Mouse (Mus musculus) neural tube, embryonic 13.5 days (tissue): ENCODE measurements around the gene Ap5z1. TPM values are rescaled to one million over a fixed set of nuclear protein-coding genes. Genes with fewer than 3 reads are reported as not detected.

Source experiments
- ATAC-seq: fragments of 200-750 bp; cut with Nextera tagmentation; 2 replicates; pipeline ENCODE4 v1.8.0; 2017; ENCODE audit warnings: low read depth, mild to moderate bottlenecking, moderate TSS enrichment, moderate library complexity
- H3K27ac ChIP-seq: fragments of 300-500 bp; sonication (generic); replicated peaks from 2 replicates; pipeline ENCODE4 v1.5.1; 2015; ENCODE audit warnings: moderate library complexity, mild to moderate bottlenecking, inconsistent platforms
- H3K27me3 ChIP-seq: fragments of 300-500 bp; sonication (generic); 2 replicates; pipeline ENCODE4 v1.6.1; 2015; ENCODE audit warnings: mild to moderate bottlenecking, inconsistent platforms
- H3K36me3 ChIP-seq: fragments of 300-500 bp; sonication (generic); 2 replicates; pipeline ENCODE4 v1.6.1; 2015; ENCODE audit warnings: mild to moderate bottlenecking, inconsistent platforms
- H3K4me1 ChIP-seq: fragments of 300-500 bp; sonication (generic); replicated peaks from 2 replicates; pipeline ENCODE4 v1.6.1; 2015; ENCODE audit warnings: inconsistent platforms
- H3K4me2 ChIP-seq: fragments of 300-500 bp; sonication (generic); 2 replicates; pipeline ENCODE4 v1.6.1; 2015; ENCODE audit warnings: inconsistent platforms, mild to moderate bottlenecking, moderate library complexity
- H3K4me3 ChIP-seq: fragments of 300-500 bp; sonication (generic); 2 replicates; pipeline ENCODE4 v1.5.1; 2015; ENCODE audit warnings: mild to moderate bottlenecking, inconsistent platforms
- H3K9ac ChIP-seq: fragments of 300-500 bp; sonication (generic); 2 replicates; pipeline ENCODE4 v1.6.1; 2015; ENCODE audit warnings: moderate library complexity, mild to moderate bottlenecking, inconsistent platforms
- H3K9me3 ChIP-seq: fragments of 300-500 bp; sonication (generic); 2 replicates; pipeline ENCODE4 v1.6.1; 2016; ENCODE audit warnings: inconsistent platforms
- WGBS: fragments of 180-500 bp; shearing (Covaris S2); methylation state at CpG from one replicate; pipeline ENCODE4 v1.1.7; 2015; 5-methylcytosine and 5-hydroxymethylcytosine counted together
- polyA plus RNA-seq: library from polyadenylated mRNA; unstranded; fragments of >200 nt; fragmentation: Nextera tagmentation; extraction: Ambion mirVana; gene quantifications from 2 replicates; pipeline ENCODE4 v1.2.1, GENCODE M21; 2015

Gene Ap5z1
- 10.9 and 14.1 TPM in 2 replicates for polyA plus RNA-seq

GRCm38 (mm10) chr5:142463461-142464454 is at the start of gene Ap5z1:
TSS of gene Ap5z1 (plus strand) at chr5:142463944.
- Histone ChIP-seq H3K36me3 (peaks cover 35% of the 10 kb centered on the region), H3K4me3 (peak within 1 kb of the TSS; percentile 69), H3K9me3 (no peaks in the 10 kb centered on the region), H3K27ac (peak within 1 kb of the TSS; percentile 91), H3K4me2 (peak within 1 kb of the TSS; percentile 95), H3K27me3 (no peaks in the 10 kb centered on the region), H3K4me1 (peaks cover 16% of the 10 kb centered on the region), H3K9ac (peak within 1 kb of the TSS; percentile 79)
- 2% methylated on average over 60 of the region's 60 CpGs for WGBS
- ATAC-seq, result peak; percentile 88

- peaks cover 50% of the 10 kb centered on the region for H3K4me1 ChIP-seq
- no peak; the same call in 1 of the 2 replicates for ATAC-seq
- peaks cover 19% of the 10 kb centered on the region for H3K36me3 ChIP-seq
- no peak overlapping the region for H3K4me3 ChIP-seq
- H3K27ac ChIP-seq, result no peak overlapping the region
- H3K27me3 ChIP-seq, result peaks cover 4% of the 10 kb centered on the region; the same call in 1 of the 2 replicates
- H3K4me2 ChIP-seq, result no peak overlapping the region
- no peaks in the 10 kb centered on the region for H3K9me3 ChIP-seq
- 16% methylated on average over 6 of the region's 6 CpGs for WGBS
- no peak overlapping the region for H3K9ac ChIP-seq
These were observed 48.3 kb upstream of the Ap5z1 start for GRCm38 (mm10) chr5:142415401-142415800.

GRCm38 (mm10) chr5:142416070-142416775 is 47.5 kb upstream of the Ap5z1 start:
- peaks cover 43% of the 10 kb centered on the region for H3K4me1 ChIP-seq
- WGBS, result 35% methylated on average over 14 of the region's 14 CpGs
- peak overlapping the region; percentile 43 for H3K27ac ChIP-seq
- no peak overlapping the region for H3K4me2 ChIP-seq
- peaks cover 4% of the 10 kb centered on the region; the same call in 1 of the 2 replicates for H3K27me3 ChIP-seq
- no peak overlapping the region for H3K4me3 ChIP-seq
- ATAC-seq, result no peak
- peaks cover 25% of the 10 kb centered on the region for H3K36me3 ChIP-seq
- no peaks in the 10 kb centered on the region for H3K9me3 ChIP-seq
- no peak overlapping the region for H3K9ac ChIP-seq

- Histone ChIP-seq H3K27me3 (peaks cover 4% of the 10 kb centered on the region; the same call in 1 of the 2 replicates), H3K36me3 (peaks cover 21% of the 10 kb centered on the region), H3K4me3 (no peak overlapping the region), H3K9ac (no peak overlapping the region), H3K4me1 (peaks cover 45% of the 10 kb centered on the region), H3K27ac (no peak overlapping the region), H3K9me3 (no peaks in the 10 kb centered on the region), H3K4me2 (no peak overlapping the region)
- 85% methylated on average over 3 of the region's 3 CpGs for WGBS
- ATAC-seq, result no peak
These were observed 46.6 kb upstream of the Ap5z1 start for GRCm38 (mm10) chr5:142417104-142417503.

DNA sequence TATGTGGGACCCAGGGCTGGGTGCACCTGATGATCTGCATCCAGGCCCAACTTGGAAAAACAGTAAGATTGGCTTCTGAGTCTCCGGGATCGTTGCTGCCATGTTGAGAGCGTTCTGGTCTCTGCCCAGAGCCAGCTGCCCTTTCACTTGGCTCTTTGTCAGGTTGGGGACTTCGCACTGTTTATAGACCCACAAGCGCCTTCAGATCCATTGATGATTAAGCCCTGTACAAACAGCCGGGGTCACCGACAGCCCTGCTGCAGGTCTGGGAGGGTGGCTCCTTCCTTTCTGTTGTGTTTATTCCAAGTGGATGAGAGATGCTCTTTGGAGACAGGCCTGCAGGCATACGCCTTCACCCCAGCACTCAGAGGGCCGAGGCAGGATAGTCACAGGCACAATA is 45.9 kb upstream of the Ap5z1 start:
- peaks cover 16% of the 10 kb centered on the region for H3K36me3 ChIP-seq
- H3K4me1 ChIP-seq, result peaks cover 47% of the 10 kb centered on the region
- no peak overlapping the region for H3K9ac ChIP-seq
- 75% methylated on average over 9 of the region's 9 CpGs for WGBS
- no peak overlapping the region for H3K4me3 ChIP-seq
- no peak for ATAC-seq
- no peak overlapping the region for H3K27ac ChIP-seq
- no peaks in the 10 kb centered on the region for H3K9me3 ChIP-seq
- peaks cover under 1% of the 10 kb centered on the region; the same call in 1 of the 2 replicates for H3K27me3 ChIP-seq
- no peak overlapping the region for H3K4me2 ChIP-seq

GRCm38 (mm10) chr5:142418419-142418818 is 45.3 kb upstream of the Ap5z1 start:
- Histone ChIP-seq H3K9me3 (no peaks in the 10 kb centered on the region), H3K9ac (no peak overlapping the region), H3K27ac (no peak overlapping the region), H3K4me3 (no peak overlapping the region), H3K4me2 (no peak overlapping the region), H3K4me1 (peaks cover 47% of the 10 kb centered on the region), H3K36me3 (peaks cover 16% of the 10 kb centered on the region), H3K27me3 (no peaks in the 10 kb centered on the region)
- 98% methylated on average over 4 of the region's 4 CpGs for WGBS
- no peak for ATAC-seq

GRCm38 (mm10) chr5:142420317-142420716 is 43.4 kb upstream of the Ap5z1 start:
- Histone ChIP-seq H3K4me2 (no peak overlapping the region), H3K9me3 (no peaks in the 10 kb centered on the region), H3K27ac (no peak overlapping the region), H3K9ac (no peak overlapping the region), H3K36me3 (peaks cover 16% of the 10 kb centered on the region), H3K27me3 (no peaks in the 10 kb centered on the region), H3K4me3 (no peak overlapping the region), H3K4me1 (peaks cover 47% of the 10 kb centered on the region)
- WGBS, result 95% methylated on average over 4 of the region's 4 CpGs
- no peak for ATAC-seq

DNA sequence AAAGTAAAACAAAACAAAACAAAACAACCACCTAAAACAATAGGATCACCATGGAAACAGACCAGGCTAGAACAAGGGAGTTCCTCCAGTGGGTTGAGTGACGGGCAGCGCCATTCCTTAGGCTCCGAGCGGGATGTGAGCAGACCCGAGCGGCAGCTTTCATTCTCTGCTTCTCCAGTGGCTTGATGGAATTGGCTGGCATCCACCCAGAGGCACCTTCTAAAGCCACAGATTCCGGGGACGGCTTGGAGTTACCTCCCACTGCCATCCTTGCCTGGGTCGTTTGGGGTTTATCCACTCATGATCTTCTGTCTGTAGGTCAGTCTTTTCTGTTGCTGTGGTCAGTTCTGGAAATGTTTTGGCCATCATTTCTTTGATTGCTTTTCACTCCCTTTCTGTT is 42.8 kb upstream of the Ap5z1 start:
- WGBS, result 78% methylated on average over 9 of the region's 9 CpGs
- Histone ChIP-seq H3K9me3 (no peaks in the 10 kb centered on the region), H3K27ac (no peak overlapping the region)

GRCm38 (mm10) chr5:142421886-142422285 is 41.9 kb upstream of the Ap5z1 start:
- Histone ChIP-seq H3K36me3 (peaks cover 16% of the 10 kb centered on the region), H3K27me3 (no peaks in the 10 kb centered on the region), H3K9me3 (no peaks in the 10 kb centered on the region), H3K4me2 (no peak overlapping the region), H3K4me3 (no peak overlapping the region), H3K4me1 (peaks cover 39% of the 10 kb centered on the region), H3K9ac (no peak overlapping the region), H3K27ac (no peak overlapping the region)
- no peak for ATAC-seq
- 91% methylated on average over 5 of the region's 5 CpGs for WGBS

More for the DNA sequence above, 42.8 kb upstream of the Ap5z1 start:
- no peak overlapping the region for H3K4me3 ChIP-seq
- H3K27me3 ChIP-seq, result no peaks in the 10 kb centered on the region
- H3K36me3 ChIP-seq, result peaks cover 16% of the 10 kb centered on the region
- no peak for ATAC-seq
- no peak overlapping the region for H3K9ac ChIP-seq
- no peak overlapping the region for H3K4me2 ChIP-seq
- H3K4me1 ChIP-seq, result peaks cover 41% of the 10 kb centered on the region

DNA sequence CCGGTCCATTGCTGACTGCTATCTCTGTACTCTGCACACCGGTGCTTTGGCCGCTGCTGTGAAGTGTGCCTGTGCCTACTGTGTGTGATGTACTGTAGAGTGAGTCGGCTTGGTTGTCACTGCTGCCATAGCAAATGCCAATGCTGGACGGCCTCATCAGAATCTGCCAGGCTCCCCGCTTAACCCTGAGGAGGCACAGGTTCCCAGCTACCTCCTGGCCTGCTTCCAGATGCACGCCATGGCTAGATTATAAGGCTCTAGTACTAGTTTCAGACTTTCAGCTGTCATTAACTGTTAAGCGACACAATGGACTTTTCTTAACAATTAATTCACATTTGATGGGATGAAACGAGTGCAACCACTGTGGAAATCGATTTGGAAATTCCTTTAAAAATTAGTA is 40.6 kb upstream of the Ap5z1 start:
- H3K9me3 ChIP-seq, result no peaks in the 10 kb centered on the region
- H3K4me3 ChIP-seq, result no peak overlapping the region
- H3K27me3 ChIP-seq, result no peaks in the 10 kb centered on the region
- H3K9ac ChIP-seq, result no peak overlapping the region
- no peak for ATAC-seq
- H3K27ac ChIP-seq, result peak overlapping the region; percentile 46
- WGBS, result 83% methylated on average over 10 of the region's 10 CpGs
- no peak overlapping the region for H3K4me2 ChIP-seq
- H3K36me3 ChIP-seq, result peaks cover 16% of the 10 kb centered on the region
- H3K4me1 ChIP-seq, result peaks cover 47% of the 10 kb centered on the region

GRCm38 (mm10) chr5:142423701-142424100 is 40.0 kb upstream of the Ap5z1 start:
- no peaks in the 10 kb centered on the region for H3K27me3 ChIP-seq
- H3K4me1 ChIP-seq, result peaks cover 51% of the 10 kb centered on the region
- H3K27ac ChIP-seq, result no peak overlapping the region; the same call in 1 of the 2 replicates
- peaks cover 16% of the 10 kb centered on the region for H3K36me3 ChIP-seq
- H3K4me2 ChIP-seq, result no peak overlapping the region
- 44% methylated on average over 3 of the region's 3 CpGs for WGBS
- H3K4me3 ChIP-seq, result no peak overlapping the region
- no peaks in the 10 kb centered on the region for H3K9me3 ChIP-seq
- no peak overlapping the region for H3K9ac ChIP-seq
- no peak for ATAC-seq
